Mouse (Mus musculus): ENCODE data around the gene Slc27a3.
"Not testable (repeated sequence)": the region's sequence is repeated elsewhere in the genome, so short reads cannot be mapped to it uniquely, and the experiment has no call there.

Slc27a3 gene

DNA sequence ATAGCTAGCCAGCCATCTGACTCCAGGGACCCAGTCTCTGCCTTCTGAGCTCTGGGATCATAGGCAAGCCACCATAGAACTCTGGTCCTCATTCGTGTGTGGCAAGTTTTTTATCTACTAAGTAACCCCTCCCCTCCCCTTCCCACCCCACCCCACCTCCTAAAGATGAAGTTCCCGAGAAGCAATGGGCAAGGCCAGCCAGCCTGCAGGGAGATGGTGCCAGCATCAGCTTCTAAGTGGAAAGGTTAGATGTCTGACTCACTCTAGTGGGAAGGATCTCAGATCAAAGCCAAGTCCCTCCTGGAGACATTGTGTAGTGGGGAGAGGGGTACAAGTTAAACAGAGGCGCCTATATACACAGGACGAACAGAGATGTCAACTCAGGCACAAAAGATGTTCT, 1.3 kb upstream of the Slc27a3 start:
- no peak for DNase-seq (ENCODE audit: low spot score)

GRCm38 (mm10) chr3:90388726-90389510, 820 bp downstream of the Slc27a3 start:
- no peak for DNase-seq (ENCODE audit: low spot score)

DNA sequence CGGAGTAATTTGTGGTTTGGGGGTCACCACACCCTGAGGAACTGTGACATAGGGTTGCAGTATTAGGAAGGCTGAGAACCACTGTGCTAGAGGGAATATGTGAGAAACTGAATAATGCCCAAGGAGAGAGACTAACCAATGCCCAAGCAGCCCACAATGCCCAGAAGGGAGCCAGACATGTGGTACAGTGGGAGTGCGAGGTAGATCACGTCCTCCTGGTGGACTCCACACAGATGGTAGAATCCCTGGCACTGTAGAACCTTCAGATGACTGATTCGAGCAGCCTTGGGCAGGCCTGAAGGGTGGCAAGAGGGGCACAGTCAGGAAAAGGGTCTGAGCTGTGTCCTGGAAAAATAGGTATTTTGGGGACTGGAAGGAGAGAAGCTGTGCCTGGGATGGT, 1.5 kb downstream of the Slc27a3 start:
- DNase-seq (ENCODE audit: low spot score) = no peak

GRCm38 (mm10) chr3:90387483-90387882, 2.3 kb downstream of the Slc27a3 start:
- peak; percentile 77 for DNase-seq (ENCODE audit: low spot score)

GRCm38 (mm10) chr3:90386817-90387216, 2.9 kb downstream of the Slc27a3 start:
- DNase-seq (ENCODE audit: low spot score) = no peak

DNA sequence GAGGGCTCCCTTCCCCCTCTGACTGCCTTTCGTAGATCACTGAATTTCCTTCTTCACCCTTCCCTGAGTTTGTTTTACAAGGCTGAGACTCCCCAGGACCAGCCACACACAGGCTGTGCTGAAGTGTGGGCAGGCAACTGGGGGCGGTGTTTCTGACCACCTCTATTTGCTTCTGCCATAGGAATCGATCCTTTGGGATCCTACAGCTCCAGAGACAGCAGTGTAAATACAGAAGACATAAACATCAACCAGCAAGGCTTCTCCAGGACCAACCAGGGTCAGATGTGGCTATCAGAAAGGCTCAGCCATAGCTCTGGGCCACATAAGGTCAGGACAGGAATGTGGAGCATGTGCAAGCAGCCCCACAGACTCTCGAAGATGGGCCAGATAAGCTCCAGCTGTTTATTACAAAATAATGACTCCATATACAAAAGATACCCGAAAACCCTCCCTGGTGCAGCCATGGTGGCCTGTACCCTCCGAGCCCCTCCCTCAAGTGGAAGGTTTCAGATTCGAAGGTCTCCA, 4.8 kb downstream of the Slc27a3 start:
- DNase-seq (ENCODE audit: low spot score) = no peak

GRCm38 (mm10) chr3:90383690-90384089, 6.0 kb downstream of the Slc27a3 start:
- no peak for DNase-seq (ENCODE audit: low spot score)

GRCm38 (mm10) chr3:90381727-90382126, 8.0 kb downstream of the Slc27a3 start:
- no peak for DNase-seq (ENCODE audit: low spot score)

GRCm38 (mm10) chr3:90378496-90378895, 11.2 kb downstream of the Slc27a3 start:
- no peak for DNase-seq (ENCODE audit: low spot score)

DNA sequence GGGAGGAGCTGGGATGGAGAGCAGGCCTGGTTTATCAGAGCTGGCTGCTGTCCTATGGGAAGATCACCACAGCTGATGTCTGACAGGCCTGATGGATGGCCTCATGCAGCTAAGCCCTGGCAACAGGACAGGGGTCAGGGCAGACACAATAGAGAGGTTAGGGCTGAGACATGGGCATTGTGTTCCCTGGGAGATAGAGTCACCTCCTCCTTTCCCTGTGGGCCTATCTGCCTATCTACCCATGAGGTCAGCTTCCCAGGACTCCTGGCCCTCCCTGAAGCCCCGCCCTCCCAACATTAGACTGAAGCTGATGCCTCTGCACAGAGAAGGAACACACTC, 13.5 kb downstream of the Slc27a3 start:
- peak; percentile 62 for DNase-seq (ENCODE audit: low spot score)

DNA sequence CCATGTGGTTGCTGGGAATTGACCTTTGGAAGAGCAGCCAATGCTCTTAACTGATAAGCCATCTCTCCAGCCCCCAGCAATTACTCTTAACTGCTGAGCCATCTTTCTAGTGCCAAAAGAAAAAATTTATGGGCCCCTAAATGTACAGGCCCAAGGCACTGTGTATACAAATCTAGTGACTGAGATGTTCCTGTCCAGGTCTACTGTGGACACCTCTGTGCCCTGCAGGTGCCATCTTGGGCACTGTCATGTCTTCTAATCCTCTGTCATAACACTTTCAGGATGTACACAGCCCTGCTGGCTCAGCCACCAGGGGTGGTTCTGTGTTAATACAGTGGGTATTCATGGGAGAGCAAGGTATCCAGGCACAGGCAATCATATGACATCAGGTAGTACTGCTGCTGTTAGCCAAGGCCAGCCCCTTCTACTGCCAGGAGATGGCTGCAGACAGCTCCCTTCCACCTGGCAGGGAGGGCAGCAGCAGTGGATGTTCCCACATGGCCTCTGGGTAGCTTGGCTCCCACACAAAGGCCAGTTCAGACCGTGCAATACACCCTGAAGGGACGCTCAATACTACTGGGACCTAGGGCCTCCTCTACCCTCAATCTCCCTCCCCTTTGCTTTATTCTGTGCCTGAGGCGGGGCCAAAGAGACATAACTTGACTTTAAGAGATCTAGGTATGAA, 14.0 kb downstream of the Slc27a3 start:
- no peak for DNase-seq (ENCODE audit: low spot score)

DNA sequence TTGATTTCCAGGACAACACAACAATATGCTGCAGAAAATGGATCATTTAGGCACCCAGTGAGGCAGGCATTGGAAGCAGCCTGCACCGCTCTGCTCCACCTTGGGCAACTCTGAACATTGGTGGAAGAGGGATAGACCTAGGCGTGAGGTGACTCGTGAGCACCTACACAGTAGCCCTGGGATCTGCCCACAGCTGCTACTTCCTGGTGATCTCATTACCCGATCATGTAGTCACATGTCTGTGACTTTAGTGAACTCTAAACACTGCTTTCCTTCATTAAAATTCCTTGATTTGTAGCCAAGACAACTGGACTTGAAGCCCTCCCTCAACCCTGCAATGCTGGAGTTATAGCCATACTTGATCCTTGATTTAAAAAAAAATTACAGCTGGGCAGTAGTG, 15.4 kb downstream of the Slc27a3 start:
- DNase-seq (ENCODE audit: low spot score) = no peak

DNA sequence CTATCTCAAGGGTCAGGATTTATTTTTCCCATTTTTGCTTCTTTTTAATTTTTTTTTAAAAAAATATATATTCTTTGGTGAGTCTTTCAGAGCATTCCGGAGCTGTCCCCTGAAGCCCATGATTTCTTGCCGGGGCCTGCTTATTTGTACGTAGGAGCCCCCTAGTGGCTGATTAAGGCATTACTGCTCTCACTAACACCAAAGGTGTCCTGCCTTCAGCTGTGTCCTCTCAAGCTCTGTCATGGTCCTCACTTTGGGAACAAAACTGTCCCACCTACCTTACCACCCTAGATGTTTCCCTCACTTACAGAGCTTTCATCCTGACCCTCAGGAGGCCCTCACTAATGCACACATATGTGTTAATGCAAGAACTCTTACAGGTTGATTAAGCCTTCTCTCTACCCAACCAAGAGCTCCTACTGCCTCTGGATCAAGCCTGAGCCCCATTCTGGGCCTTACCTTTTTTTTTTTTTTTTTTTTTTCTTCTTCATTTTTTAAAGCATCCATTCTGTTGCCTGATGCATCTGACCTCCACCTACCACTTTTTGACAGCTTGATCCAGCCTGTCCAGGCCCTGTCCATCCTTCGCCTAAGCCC, 16.2 kb downstream of the Slc27a3 start:
- peak; percentile 89 for DNase-seq (ENCODE audit: low spot score)

DNA sequence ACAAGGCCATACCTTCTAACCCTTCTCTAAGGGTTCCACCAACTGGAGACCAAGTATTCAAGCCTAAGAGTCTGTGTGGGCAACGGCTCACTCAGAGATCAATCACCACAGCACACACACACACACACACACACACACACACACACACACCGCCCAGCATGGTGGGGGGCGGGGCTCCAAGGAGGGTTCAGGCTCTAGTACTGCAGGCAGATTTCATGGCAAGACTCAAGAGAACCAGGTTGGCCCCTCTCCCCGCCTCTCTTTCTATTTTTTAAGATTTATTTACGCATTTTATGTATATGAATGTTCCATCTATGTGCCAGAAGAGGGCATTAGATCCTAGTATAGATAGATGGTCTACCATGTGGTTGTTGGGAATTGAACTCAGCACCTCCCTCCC, 16.9 kb downstream of the Slc27a3 start:
- no peak for DNase-seq (ENCODE audit: low spot score)

DNA sequence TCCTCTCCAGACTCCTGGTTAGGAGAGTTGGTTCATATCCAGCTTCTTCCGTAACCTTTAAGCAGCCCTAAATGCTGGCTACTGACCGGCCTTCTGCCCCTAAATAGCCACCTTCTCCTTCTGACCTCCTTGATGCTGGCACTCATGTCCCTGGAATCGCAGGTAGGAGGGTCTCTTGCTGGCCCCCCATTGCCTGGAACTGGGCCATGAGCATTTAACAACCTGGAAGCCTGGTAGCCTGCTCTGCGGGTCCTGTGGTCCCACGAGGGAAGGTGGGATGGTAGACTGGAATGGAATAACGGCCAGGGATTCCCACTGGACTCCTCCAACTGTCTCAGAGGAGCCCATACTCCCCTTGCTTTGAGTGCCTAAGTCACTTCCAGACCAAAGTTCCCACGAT, 17.9 kb downstream of the Slc27a3 start:
- DNase-seq (ENCODE audit: low spot score) = no peak

DNA sequence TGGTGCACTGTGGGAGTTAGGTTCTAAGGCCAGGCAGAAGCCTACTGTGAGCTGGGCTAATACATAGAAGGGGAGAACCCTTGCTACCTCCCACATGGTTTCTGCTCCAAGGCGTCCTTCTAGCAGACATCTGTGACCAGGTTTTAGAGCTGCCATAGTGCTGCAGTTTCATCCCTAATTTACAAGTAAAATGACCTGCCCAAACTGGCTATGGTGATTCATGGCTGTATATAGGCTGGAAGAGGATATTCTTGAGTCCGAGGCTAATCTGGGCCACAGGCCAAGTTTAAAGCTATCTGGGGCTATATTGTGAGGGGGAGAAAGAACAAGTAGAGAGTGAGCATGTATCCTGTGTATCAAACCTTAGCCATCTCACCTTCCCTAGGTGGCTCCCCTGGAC, 20.7 kb downstream of the Slc27a3 start:
- no peak for DNase-seq (ENCODE audit: low spot score)

- DNase-seq (ENCODE audit: low spot score) = no peak
These were observed 22.6 kb downstream of the Slc27a3 start for GRCm38 (mm10) chr3:90367001-90367632.

DNA sequence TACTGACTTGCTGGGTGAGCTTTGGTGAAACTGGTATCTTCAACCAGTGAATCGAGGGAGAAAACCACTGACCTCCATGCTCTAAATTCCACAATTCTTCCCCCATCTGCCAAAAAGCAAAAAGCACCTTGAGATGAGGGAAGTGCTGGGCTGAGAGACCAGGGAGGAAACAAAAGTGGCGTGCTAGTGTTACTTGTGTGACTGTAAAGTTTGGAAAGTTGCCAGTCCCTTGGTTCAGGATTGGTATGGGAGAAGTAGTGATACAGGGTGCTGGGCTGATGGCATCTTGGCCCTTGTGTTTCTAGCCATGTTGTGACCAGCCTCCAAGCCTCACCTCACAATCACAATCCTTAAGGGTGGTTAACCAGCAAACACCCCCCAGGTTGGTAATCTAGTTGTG, 27.4 kb downstream of the Slc27a3 start:
- no peak for DNase-seq (ENCODE audit: low spot score)

DNA sequence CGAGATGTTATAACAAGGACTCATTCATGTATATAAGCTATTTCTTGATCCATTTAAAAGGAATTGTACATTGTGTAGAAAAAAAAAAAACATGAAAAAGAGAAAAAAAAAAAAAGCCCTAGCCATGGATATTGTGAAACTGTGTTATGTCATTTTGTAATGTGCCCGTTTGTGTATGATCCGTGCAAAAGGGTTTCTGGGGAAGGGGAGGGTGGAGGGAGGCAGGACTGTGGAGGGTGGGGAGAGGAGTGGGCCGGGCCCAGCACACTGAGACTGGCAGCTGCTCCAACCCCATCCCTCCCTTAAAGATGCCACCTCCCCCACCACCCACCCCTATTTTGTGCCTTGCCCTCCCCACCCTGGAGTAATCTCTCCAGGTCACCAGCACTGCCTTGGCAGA, 28.3 kb downstream of the Slc27a3 start:
- peak; percentile 58 for DNase-seq (ENCODE audit: low spot score)

GRCm38 (mm10) chr3:90359230-90359629, 30.5 kb downstream of the Slc27a3 start:
- DNase-seq (ENCODE audit: low spot score) = no peak

DNA sequence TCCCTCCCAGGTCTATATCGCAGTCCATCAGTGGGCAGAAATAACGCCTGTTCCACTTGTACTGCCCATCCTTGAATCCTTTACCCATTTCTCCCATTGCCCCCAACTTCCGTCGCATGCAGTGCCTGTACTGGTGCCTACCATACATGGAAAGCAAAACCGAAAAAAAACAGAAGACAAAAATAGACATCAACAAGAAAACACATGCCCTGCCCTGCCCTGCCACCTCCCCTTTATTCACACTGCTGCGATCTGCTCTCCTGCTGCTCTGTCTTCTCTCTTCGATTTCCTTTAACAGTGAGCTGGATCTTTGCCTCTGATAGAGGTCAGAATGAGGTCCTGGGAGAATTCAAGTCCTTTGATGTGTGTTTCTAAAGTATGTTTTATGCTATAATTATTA, 31.8 kb downstream of the Slc27a3 start:
- DNase-seq (ENCODE audit: low spot score) = no peak

DNA sequence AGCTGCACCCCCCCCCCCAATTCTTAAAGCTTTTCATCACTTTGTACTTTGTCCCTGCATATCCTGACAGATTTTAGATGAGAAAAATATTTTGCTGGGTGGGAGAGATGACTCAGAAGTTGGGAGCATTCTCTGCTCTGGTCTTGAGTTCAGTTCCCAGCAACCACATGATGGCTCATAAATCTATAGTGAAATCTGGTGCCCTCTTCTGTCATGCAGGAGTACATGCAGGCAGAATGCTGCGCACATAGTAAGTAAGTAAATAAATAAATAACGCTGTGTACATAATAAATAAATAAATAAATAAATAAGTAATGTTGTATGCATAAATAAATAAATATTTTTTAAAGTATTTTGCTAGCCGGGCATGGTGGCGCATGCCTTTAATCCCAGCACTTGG, 41.9 kb downstream of the Slc27a3 start:
- no peak for DNase-seq (ENCODE audit: low spot score)

GRCm38 (mm10) chr3:90342853-90343252, 46.9 kb downstream of the Slc27a3 start:
- not testable (repeated sequence) for DNase-seq (ENCODE audit: low spot score)
